Mouse (Mus musculus) embryonic facial prominence, embryonic 11.5 days (tissue): Measurements from ENCODE around the gene Spem2. TPM values are rescaled to one million over a fixed set of nuclear protein-coding genes. Genes with fewer than 3 reads are reported as not detected.

ENCODE experiments used
- ATAC-seq: fragments of 200-750 bp; cut with Nextera tagmentation; replicated peaks from 2 replicates; pipeline ENCODE4 v1.8.0; 2017; ENCODE audit warnings: low read depth; ENCODE audit not compliant: insufficient number of reproducible peaks, low FRiP score, low TSS enrichment
- DNase-seq: peaks from one replicate; pipeline ENCODE4 v3.0.0-alpha.2; 2015; ENCODE audit warnings: low spot score
- H3K27ac ChIP-seq: fragments of 300-500 bp; sonication (generic); replicated peaks from 2 replicates; pipeline ENCODE4 v1.5.1; 2014; ENCODE audit warnings: mild to moderate bottlenecking, low read depth, low read length, control low read depth
- H3K27me3 ChIP-seq: fragments of 300-500 bp; sonication (generic); 2 replicates; pipeline ENCODE4 v1.6.1; 2014; ENCODE audit warnings: mild to moderate bottlenecking, low read length, moderate library complexity, mixed read lengths; ENCODE audit not compliant: control insufficient read depth, insufficient read depth
- H3K36me3 ChIP-seq: fragments of 300-500 bp; sonication (generic); replicated peaks from 2 replicates; pipeline ENCODE4 v1.6.1; 2014; ENCODE audit warnings: low read depth, mild to moderate bottlenecking, low read length, moderate library complexity, mixed read lengths; ENCODE audit not compliant: control insufficient read depth, insufficient read depth
- H3K4me1 ChIP-seq: fragments of 300-500 bp; sonication (generic); 2 replicates; pipeline ENCODE4 v1.6.1; 2014; ENCODE audit warnings: low read length, mixed read lengths; ENCODE audit not compliant: control insufficient read depth, insufficient read depth
- H3K4me2 ChIP-seq: fragments of 300-500 bp; sonication (generic); 2 replicates; pipeline ENCODE4 v1.6.1; 2014; ENCODE audit warnings: low read depth, mild to moderate bottlenecking, control low read depth, low read length, moderate library complexity
- H3K4me3 ChIP-seq: fragments of 300-500 bp; sonication (generic); 2 replicates; pipeline ENCODE4 v1.5.1; 2014; ENCODE audit warnings: low read depth, low read length, control low read depth
- H3K9ac ChIP-seq: fragments of 300-500 bp; sonication (generic); replicated peaks from 2 replicates; pipeline ENCODE4 v1.6.1; 2014; ENCODE audit warnings: mild to moderate bottlenecking, control low read depth, low read length
- H3K9me3 ChIP-seq: fragments of 300-500 bp; sonication (generic); replicated peaks from 2 replicates; pipeline ENCODE4 v1.6.1; 2016; ENCODE audit warnings: mild to moderate bottlenecking, low read length, inconsistent platforms, mixed read lengths; ENCODE audit not compliant: control insufficient read depth
- WGBS: fragments of 180-500 bp; shearing (Covaris S2); extraction: QIAGEN DNeasy Blood & Tissue Kit; methylation state at CpG from one replicate; pipeline ENCODE4 v1.1.7; 2014; 5-methylcytosine and 5-hydroxymethylcytosine counted together
- polyA plus RNA-seq: library from polyadenylated mRNA; unstranded; fragments of >200 nt; fragmentation: Nextera tagmentation; extraction: Ambion mirVana; gene quantifications from 2 replicates; pipeline ENCODE4 v1.2.1, GENCODE M21; 2014

Spem2 gene
- polyA plus RNA-seq, 1 experiment from 2014 or later = not detected

- peaks cover 9% of the 10 kb centered on the region for H3K4me1 ChIP-seq
- H3K27ac ChIP-seq = no peak overlapping the region; the same call in 1 of the 2 replicates
- ATAC-seq (no peak), DNase-seq (no peak)
- peak overlapping the region; percentile 77; the same call in 1 of the 2 replicates for H3K9ac ChIP-seq
- peaks cover 7% of the 10 kb centered on the region for H3K36me3 ChIP-seq
- 0 out of 2 replicates have a peak, but pooled peaks cover 2% of the 10 kb centered on the region for H3K27me3 ChIP-seq
- H3K4me2 ChIP-seq = peak overlapping the region; percentile 93
- 64% methylated on average over 8 of the region's 8 CpGs for WGBS
- no peaks in the 10 kb centered on the region for H3K9me3 ChIP-seq
- peak overlapping the region; percentile 79 for H3K4me3 ChIP-seq
Observed at GRCm38 (mm10) chr11:69833554-69833953, 15.3 kb upstream of the Spem2 start.

DNA sequence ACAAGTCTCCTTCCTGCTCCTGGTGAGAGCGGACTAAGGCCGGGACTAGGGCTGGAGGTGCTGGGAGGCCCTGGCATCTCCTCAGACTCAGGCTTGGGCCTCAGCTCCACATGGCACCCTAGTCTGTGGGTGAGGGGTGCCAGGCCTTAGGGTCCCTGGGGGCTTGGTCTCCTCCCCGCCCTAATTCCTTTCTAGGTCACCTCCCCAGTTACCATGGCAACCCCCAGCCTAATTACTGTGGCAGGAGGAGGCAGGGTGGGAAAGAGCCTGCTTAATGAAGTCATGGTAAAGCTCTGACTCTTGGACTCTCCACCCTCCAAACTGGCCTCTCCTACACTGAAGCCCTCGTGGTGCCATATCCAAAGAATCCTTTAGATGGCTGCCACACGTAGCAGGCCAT, 10.6 kb upstream of the Spem2 start:
- Histone ChIP-seq H3K4me2 (no peak overlapping the region), H3K27me3 (0 out of 2 replicates have a peak, but pooled peaks cover 2% of the 10 kb centered on the region), H3K9ac (no peak overlapping the region), H3K4me1 (peaks cover 2% of the 10 kb centered on the region; the same call in 1 of the 2 replicates), H3K9me3 (no peaks in the 10 kb centered on the region), H3K4me3 (no peak overlapping the region), H3K27ac (no peak overlapping the region), H3K36me3 (peaks cover 21% of the 10 kb centered on the region)
- DNase-seq = no peak
- WGBS = 83% methylated on average over 5 of the region's 5 CpGs
- no peak for ATAC-seq

DNA sequence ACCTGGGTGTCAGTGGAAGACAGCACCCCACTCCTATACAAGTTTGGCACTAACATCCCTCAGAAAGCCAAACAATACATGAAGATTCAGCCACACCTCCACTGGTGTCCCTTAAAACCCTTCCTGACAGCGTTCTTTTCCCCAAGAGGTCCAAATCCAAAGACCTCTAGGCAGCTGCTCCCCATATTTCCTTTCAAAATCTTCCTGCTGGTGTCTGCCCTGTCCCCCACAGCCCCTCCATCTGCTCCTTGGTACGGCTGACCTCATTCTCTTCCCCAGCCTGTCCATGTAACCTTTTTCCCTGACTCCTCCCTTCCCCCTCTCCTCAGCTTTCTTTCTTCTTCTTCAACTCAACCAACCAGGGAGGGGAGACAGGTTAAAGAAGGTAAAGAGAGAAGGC, 5.2 kb upstream of the Spem2 start:
- no peak overlapping the region for H3K4me2 ChIP-seq
- H3K9ac ChIP-seq = no peak overlapping the region
- no peaks in the 10 kb centered on the region for H3K9me3 ChIP-seq
- ATAC-seq = no peak
- 58% methylated on average over 2 of the region's 2 CpGs for WGBS
- no peak overlapping the region for H3K27ac ChIP-seq
- no peak for DNase-seq
- no peaks in the 10 kb centered on the region for H3K27me3 ChIP-seq
- H3K4me1 ChIP-seq = no peaks in the 10 kb centered on the region
- no peak overlapping the region for H3K4me3 ChIP-seq
- H3K36me3 ChIP-seq = peaks cover 15% of the 10 kb centered on the region

GRCm38 (mm10) chr11:69822080-69822479, 3.8 kb upstream of the Spem2 start, which contains the start of gene Spem1:
Gene Spem1, minus strand, starts transcription at chr11:69822180.
- Histone ChIP-seq H3K27me3 (no peaks in the 10 kb centered on the region), H3K4me3 (no peak within 1 kb of the TSS), H3K27ac (no peak within 1 kb of the TSS), H3K4me1 (no peaks in the 10 kb centered on the region), H3K9ac (no peak within 1 kb of the TSS), H3K36me3 (peaks cover 12% of the 10 kb centered on the region), H3K4me2 (no peak within 1 kb of the TSS), H3K9me3 (no peaks in the 10 kb centered on the region)
- no peak for DNase-seq
- no peak for ATAC-seq
- 86% methylated on average over 3 of the region's 3 CpGs for WGBS

DNA sequence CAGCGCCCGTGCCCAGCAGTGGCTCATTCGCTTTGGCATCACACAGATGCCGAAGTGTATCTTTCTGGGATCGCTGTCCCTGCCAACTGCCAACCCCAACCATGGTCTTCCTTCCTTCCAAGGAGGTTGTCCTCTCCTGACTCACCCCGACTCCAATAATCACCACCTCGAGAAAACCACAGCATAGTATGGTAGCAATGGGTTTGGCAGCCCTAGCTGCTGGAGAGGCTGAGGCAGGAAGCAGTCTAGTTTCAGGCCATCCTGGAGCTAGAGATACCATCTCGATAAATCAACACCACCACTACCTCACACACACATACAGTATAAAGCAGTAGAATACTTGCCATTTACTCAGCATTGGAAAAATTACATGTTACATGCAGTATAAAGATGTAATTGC, 606 bp upstream of the Spem2 start:
- H3K4me3 ChIP-seq = no peak overlapping the region
- no peaks in the 10 kb centered on the region for H3K27me3 ChIP-seq
- peaks cover 3% of the 10 kb centered on the region; the same call in 1 of the 2 replicates for H3K9me3 ChIP-seq
- DNase-seq (no peak), ATAC-seq (no peak)
- H3K27ac ChIP-seq = no peak overlapping the region
- H3K4me2 ChIP-seq = no peak overlapping the region
- H3K9ac ChIP-seq = no peak overlapping the region
- whole genome bisulfite sequencing = 88% methylated on average over 8 of the region's 8 CpGs
- H3K4me1 ChIP-seq = no peaks in the 10 kb centered on the region
- no peaks in the 10 kb centered on the region for H3K36me3 ChIP-seq

GRCm38 (mm10) chr11:69816520-69816919, 1.7 kb downstream of the Spem2 start:
- WGBS = 90% methylated on average over 12 of the region's 12 CpGs
- ATAC-seq (no peak), DNase-seq (no peak)
- peaks cover 3% of the 10 kb centered on the region; the same call in 1 of the 2 replicates for H3K9me3 ChIP-seq
- H3K4me1 ChIP-seq = no peaks in the 10 kb centered on the region
- no peak overlapping the region for H3K4me3 ChIP-seq
- H3K9ac ChIP-seq = no peak overlapping the region
- H3K4me2 ChIP-seq = no peak overlapping the region
- H3K27ac ChIP-seq = no peak overlapping the region
- no peaks in the 10 kb centered on the region for H3K36me3 ChIP-seq
- no peaks in the 10 kb centered on the region for H3K27me3 ChIP-seq

GRCm38 (mm10) chr11:69815155-69815554, 3.1 kb downstream of the Spem2 start, which contains the start of gene Gm39566:
Gene Gm39566, minus strand, starts transcription at chr11:69815298.
- H3K9ac ChIP-seq = no peak within 1 kb of the TSS
- no peak within 1 kb of the TSS for H3K4me2 ChIP-seq
- H3K4me1 ChIP-seq = no peaks in the 10 kb centered on the region
- no peak for DNase-seq
- no peak for ATAC-seq
- no peak within 1 kb of the TSS for H3K27ac ChIP-seq
- H3K4me3 ChIP-seq = no peak within 1 kb of the TSS
- no peaks in the 10 kb centered on the region for H3K27me3 ChIP-seq
- H3K9me3 ChIP-seq = peaks cover 3% of the 10 kb centered on the region; the same call in 1 of the 2 replicates
- 61% methylated on average over 10 of the region's 10 CpGs for WGBS
- H3K36me3 ChIP-seq = no peaks in the 10 kb centered on the region

- Histone ChIP-seq H3K4me1 (no peaks in the 10 kb centered on the region), H3K9me3 (no peaks in the 10 kb centered on the region; the same call in 1 of the 2 replicates), H3K27ac (no peak overlapping the region), H3K36me3 (no peaks in the 10 kb centered on the region), H3K9ac (no peak overlapping the region), H3K4me3 (no peak overlapping the region), H3K4me2 (no peak overlapping the region), H3K27me3 (0 out of 2 replicates have a peak, but pooled peaks cover 3% of the 10 kb centered on the region)
- DNase-seq (no peak), ATAC-seq (no peak)
Observed at GRCm38 (mm10) chr11:69810280-69810679, 8.0 kb downstream of the Spem2 start.
